Mouse (Mus musculus): ENCODE measurements around the gene Zfp358.

- TF ChIP-seq CTCF (IDR thresholded peaks at IDR 0.05; ENCODE audit: low read depth) (peak; percentile 75), EP300 (IDR thresholded peaks at IDR 0.05; ENCODE audit: low read depth) (no peak)
Observed at GRCm38 (mm10) chr8:3464309-3464708, 28.6 kb upstream of the Zfp358 start.
